Mouse (Mus musculus) kidney, postnatal 0 days (tissue): Measurements from ENCODE around the gene Layn. TPM values are rescaled to one million over a fixed set of nuclear protein-coding genes. Genes with fewer than 3 reads are reported as not detected.

Source experiments
- ATAC-seq: fragments of 200-750 bp; cut with Nextera tagmentation; replicated peaks from 2 replicates; pipeline ENCODE4 v1.8.0; 2017; ENCODE audit warnings: low read depth, moderate number of reproducible peaks, moderate TSS enrichment, moderate library complexity; ENCODE audit not compliant: low FRiP score
- DNase-seq: peaks from one replicate; pipeline ENCODE4 v3.0.0-alpha.2; 2016; ENCODE audit warnings: low spot score
- H3K27ac ChIP-seq: fragments of 300-500 bp; sonication (generic); 2 replicates; pipeline ENCODE4 v1.5.1; 2014; ENCODE audit warnings: mild to moderate bottlenecking
- H3K27me3 ChIP-seq: fragments of 300-500 bp; sonication (generic); 2 replicates; pipeline ENCODE4 v1.6.1; 2014; ENCODE audit warnings: low read length, mixed read lengths; ENCODE audit not compliant: insufficient read depth
- H3K36me3 ChIP-seq: fragments of 300-500 bp; sonication (generic); 2 replicates; pipeline ENCODE4 v1.6.1; 2014; ENCODE audit warnings: low read length, mixed read lengths; ENCODE audit not compliant: insufficient read depth
- H3K4me1 ChIP-seq: fragments of 300-500 bp; sonication (generic); replicated peaks from 2 replicates; pipeline ENCODE4 v1.6.1; 2014; ENCODE audit warnings: antibody characterized with exemption, low read length, mixed read lengths; ENCODE audit not compliant: insufficient read depth
- H3K4me2 ChIP-seq: fragments of 300-500 bp; sonication (generic); 2 replicates; pipeline ENCODE4 v1.6.1; 2014; ENCODE audit warnings: mild to moderate bottlenecking, low read length, moderate library complexity, mixed read lengths
- H3K4me3 ChIP-seq: fragments of 300-500 bp; sonication (generic); replicated peaks from 2 replicates; pipeline ENCODE4 v1.5.1; 2014; ENCODE audit warnings: low read depth, low read length
- H3K9ac ChIP-seq: fragments of 300-500 bp; sonication (generic); 2 replicates; pipeline ENCODE4 v1.6.1; 2014; ENCODE audit warnings: low read depth, low read length
- H3K9me3 ChIP-seq: fragments of 300-500 bp; sonication (generic); replicated peaks from 2 replicates; pipeline ENCODE4 v1.6.1; 2016; ENCODE audit warnings: low read length, inconsistent platforms, mixed read lengths
- CTCF ChIP-seq: IDR thresholded peaks from 2 replicates; pipeline ENCODE4 v1.5.1; 2016; ENCODE audit warnings: antibody characterized with exemption, low read depth, mild to moderate bottlenecking, moderate library complexity
- WGBS: fragments of 180-500 bp; shearing (Covaris S2); extraction: QIAGEN DNeasy Blood & Tissue Kit; methylation state at CpG from one replicate; pipeline ENCODE4 v1.1.7; 2014; 5-methylcytosine and 5-hydroxymethylcytosine counted together
- microRNA counts: library from miRNA; unstranded; fragments of <30 nt; microRNA quantifications from one replicate; lab custom pipeline; 2015
- microRNA-seq: library from miRNA; unstranded; fragments of <30 nt; microRNA quantifications from one replicate; pipeline ENCODE4, GENCODE M21; 2016
- polyA plus RNA-seq: library from polyadenylated mRNA; unstranded; fragments of >200 nt; fragmentation: Nextera tagmentation; extraction: Ambion mirVana; gene quantifications from 2 replicates; pipeline ENCODE4 v1.2.1, GENCODE M21; 2015

The Layn gene
- polyA plus RNA-seq, 1 experiment from 2014 or later: 8.5 TPM

- Histone ChIP-seq H3K4me2 (peak overlapping the region; percentile 86), H3K9ac (peak overlapping the region; percentile 79), H3K9me3 (no peaks in the 10 kb centered on the region), H3K27me3 (no peaks in the 10 kb centered on the region), H3K36me3 (no peaks in the 10 kb centered on the region), H3K27ac (peak overlapping the region; percentile 90), H3K4me1 (peaks cover 3% of the 10 kb centered on the region; the same call in 1 of the 2 replicates), H3K4me3 (peak overlapping the region; percentile 69)
- under 1% methylated on average over 60 of the region's 65 CpGs for WGBS
- ATAC-seq: peak; percentile 30
- DNase-seq: peak; percentile 51
- TF ChIP-seq CTCF: no peak
Observed at GRCm38 (mm10) chr9:51008068-51008840, 68.6 kb downstream of the Layn start.

DNA sequence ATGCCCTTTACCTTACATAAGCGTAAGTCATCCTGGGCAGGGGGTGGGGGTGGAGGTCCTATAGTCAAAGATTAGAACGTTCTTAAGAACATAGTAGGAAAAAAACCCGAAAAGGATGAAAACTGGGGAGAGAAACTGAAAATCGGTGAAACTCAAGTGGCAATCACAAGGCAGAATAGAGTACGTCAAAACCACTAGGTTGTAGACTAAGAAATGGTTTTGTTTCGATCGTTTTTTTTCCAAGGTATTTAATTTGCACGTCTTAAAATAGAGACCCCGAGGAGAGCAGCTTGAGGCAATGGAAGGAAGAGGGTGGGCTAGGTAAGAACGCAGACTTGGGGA lies 69.2 kb downstream of the Layn start:
- Histone ChIP-seq H3K9ac (peak overlapping the region; percentile 79), H3K4me1 (peaks cover 3% of the 10 kb centered on the region; the same call in 1 of the 2 replicates), H3K27me3 (no peaks in the 10 kb centered on the region), H3K36me3 (no peaks in the 10 kb centered on the region), H3K9me3 (no peaks in the 10 kb centered on the region), H3K4me2 (peak overlapping the region; percentile 86), H3K27ac (no peak overlapping the region), H3K4me3 (peak overlapping the region; percentile 69)
- TF ChIP-seq CTCF: no peak
- DNase-seq: no peak
- no peak for ATAC-seq
- WGBS: 13% methylated on average over 10 of the region's 10 CpGs

- H3K9me3 ChIP-seq: no peaks in the 10 kb centered on the region
- H3K4me2 ChIP-seq: no peak overlapping the region
- DNase-seq (peak; percentile 88), ATAC-seq (no peak)
- TF ChIP-seq CTCF: peak; percentile 79
- H3K27me3 ChIP-seq: no peaks in the 10 kb centered on the region
- H3K4me3 ChIP-seq: no peak overlapping the region
- WGBS: 9% methylated on average over 4 of the region's 4 CpGs
- no peaks in the 10 kb centered on the region for H3K36me3 ChIP-seq
- H3K27ac ChIP-seq: no peak overlapping the region
- no peak overlapping the region for H3K9ac ChIP-seq
- H3K4me1 ChIP-seq: peaks cover 3% of the 10 kb centered on the region; the same call in 1 of the 2 replicates
Observed at GRCm38 (mm10) chr9:51006846-51007245, 70.0 kb downstream of the Layn start.

MicroRNAs encoded within 50 kb of the gene (microRNA counts, 519-probe panel; counts per million panel counts)
- 330 counts per million, percentile 68 among the panel's probes with 10 or more counts for microRNA mmu-miR-34b-3p (lab: Ali Mortazavi, UCI)
- microRNA mmu-miR-34b-5p (lab: Ali Mortazavi, UCI): 330 counts per million, percentile 68 among the panel's probes with 10 or more counts
- microRNA mmu-miR-34c (lab: Ali Mortazavi, UCI): 330 counts per million, percentile 68 among the panel's probes with 10 or more counts

Small RNA genes lying within 50 kb of the gene (microRNA-seq; reads per million reads assigned to microRNA genes)
- gene Mir34b (26.8 reads per million, percentile 37 among the genes with 10 or more reads in this experiment), gene Mir34c (680 reads per million, percentile 73 among the genes with 10 or more reads in this experiment)

Other genes with a start within 250 kb of the Layn start
- 36.6 and 43.6 TPM in 2 replicates for gene Ppp2r1b, start 231.8 kb downstream of the Layn start, polyA plus RNA-seq
- 11.8 and 12.5 TPM in 2 replicates for gene Sik2, start 68.0 kb downstream of the Layn start, polyA plus RNA-seq
- not detected in 2 replicates for gene Btg4, start 16.2 kb downstream of the Layn start, polyA plus RNA-seq
- gene 4833427G06Rik, start 25.0 kb upstream of the Layn start, polyA plus RNA-seq: 0.14 TPM in 1 of 2 replicates, not detected in the other
- not detected in 2 replicates for gene Gm32742, start 88.4 kb upstream of the Layn start, polyA plus RNA-seq
- not detected in 2 replicates for gene Pou2af1, start 136.6 kb upstream of the Layn start, polyA plus RNA-seq
- 4.2 and 4.8 TPM in 2 replicates for gene Colca2, start 201.5 kb upstream of the Layn start, polyA plus RNA-seq